Mouse (Mus musculus): ENCODE measurements at regions not wholly inside any gene's neighbourhood (a gene's known extent, or its start where the extent isn't known, plus 50 kb on each side); places are given as distances from the start of the nearest gene placed in this dataset.

- DNase-seq (ENCODE audit: low spot score in 2 of 2): no peak
Measured at GRCm38 (mm10) chr12:106186501-106186900, 176.5 kb downstream of the Vrk1 start.

DNA sequence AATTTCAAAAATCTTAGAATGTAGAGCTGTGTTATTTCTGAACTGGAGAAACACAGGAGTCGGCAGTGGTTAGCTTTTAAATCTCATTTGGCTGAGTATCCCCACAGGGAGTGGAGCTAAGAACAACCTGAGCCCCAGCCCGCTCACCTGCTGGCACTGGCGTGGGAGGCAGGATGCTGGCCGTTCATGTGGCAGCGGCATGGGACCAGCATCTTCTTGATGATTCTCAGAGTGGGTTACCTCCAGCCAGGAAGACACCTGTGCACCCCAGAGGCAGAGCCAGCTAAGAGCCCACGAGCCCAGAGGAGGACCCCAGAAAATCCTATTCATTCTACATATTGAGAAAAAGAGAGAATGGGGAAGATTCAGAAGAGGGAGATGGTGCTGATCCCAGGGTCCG, 181.7 kb downstream of the Vrk1 start:
- no peak for DNase-seq (ENCODE audit: low spot score in 2 of 2)

DNA sequence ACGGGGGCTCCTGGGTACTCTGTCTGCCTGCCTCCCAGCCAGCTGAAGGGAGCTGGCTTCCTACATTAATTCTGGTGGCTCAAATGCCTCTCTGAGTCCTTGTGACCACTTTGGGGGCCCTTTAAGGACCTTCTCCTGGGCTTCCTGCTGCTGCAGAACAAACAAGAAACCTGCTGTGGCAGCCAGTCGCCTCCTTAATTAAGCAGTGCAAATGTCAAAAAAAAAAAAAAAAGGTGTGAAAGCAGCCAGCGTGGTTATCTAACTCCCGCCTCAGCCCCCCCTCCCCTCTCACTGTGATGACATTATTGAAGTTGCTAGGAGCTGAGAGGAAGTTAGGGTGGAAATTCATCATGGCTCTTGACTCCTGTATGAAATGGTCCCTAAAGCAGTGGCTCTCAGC, 189.3 kb downstream of the Vrk1 start:
- no peak for DNase-seq (ENCODE audit: low spot score in 2 of 2)

DNA sequence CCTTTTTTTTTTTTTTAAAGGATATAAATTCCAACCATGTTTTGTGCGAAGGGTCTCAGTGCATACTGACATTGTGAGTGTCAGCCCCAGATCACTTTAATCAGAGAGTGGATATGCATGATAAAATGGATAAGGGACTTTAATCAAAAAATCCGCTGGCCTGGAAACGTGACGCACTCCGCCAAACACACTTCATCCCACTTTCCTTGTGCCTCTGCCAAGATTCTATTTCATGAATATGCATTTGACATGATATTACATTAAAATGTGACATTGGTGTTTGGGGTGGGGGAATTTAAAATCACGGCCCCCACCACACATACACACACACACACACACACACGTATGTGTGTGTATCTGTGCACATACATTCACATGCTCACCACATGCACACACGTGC, 193.5 kb downstream of the Vrk1 start:
- no peak for DNase-seq (ENCODE audit: low spot score in 2 of 2)

DNA sequence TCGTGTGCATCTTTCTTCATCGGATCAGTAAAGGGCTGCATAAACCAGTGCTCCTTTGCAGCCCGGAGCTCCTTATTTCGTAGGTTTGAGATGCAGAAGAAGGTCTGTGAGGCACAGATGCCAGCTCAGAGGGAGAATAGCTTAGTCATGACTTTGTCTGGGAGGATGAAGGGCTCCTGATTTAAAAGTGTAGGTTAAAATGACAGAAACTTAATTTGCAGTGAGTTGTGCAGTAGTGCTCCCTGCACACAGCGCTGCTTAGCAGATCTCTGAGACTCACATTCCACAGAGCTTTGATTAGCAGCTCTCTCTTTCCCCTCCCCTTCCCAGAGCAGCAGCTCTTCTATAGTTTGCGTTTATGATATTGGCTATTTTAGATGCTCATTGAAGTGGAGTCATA, 200.9 kb downstream of the Vrk1 start:
- no peak for DNase-seq (ENCODE audit: low spot score in 2 of 2)

- DNase-seq (ENCODE audit: low spot score in 2 of 2): no peak
Measured at GRCm38 (mm10) chr12:106211488-106211887, 201.5 kb downstream of the Vrk1 start.

GRCm38 (mm10) chr12:106212397-106212796, 202.4 kb downstream of the Vrk1 start:
- no peak for DNase-seq (ENCODE audit: low spot score in 2 of 2)

DNA sequence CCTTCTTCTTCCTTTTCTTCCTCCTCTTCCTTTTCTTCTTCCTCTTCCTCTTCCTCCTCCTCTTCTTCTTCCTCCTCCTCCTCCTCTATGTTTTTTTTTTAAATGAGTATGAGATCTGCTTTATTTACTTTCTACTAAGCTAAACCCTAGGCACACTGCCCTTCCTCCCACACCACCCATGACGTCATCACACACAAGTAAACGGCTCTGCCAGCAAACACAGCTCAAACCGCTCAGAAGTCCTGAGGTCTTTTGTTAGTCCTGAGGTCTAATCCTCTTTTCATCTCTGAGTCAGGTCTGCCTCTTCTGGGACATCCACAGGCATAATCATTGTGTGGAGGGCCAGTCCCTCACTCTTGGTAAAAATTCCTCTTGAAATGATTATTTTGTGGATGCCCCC, 210.0 kb downstream of the Vrk1 start:
- DNase-seq (ENCODE audit: low spot score in 2 of 2): no peak

GRCm38 (mm10) chr12:106226276-106226675, 216.2 kb downstream of the Vrk1 start:
- DNase-seq (ENCODE audit: low spot score in 2 of 2): no peak

DNA sequence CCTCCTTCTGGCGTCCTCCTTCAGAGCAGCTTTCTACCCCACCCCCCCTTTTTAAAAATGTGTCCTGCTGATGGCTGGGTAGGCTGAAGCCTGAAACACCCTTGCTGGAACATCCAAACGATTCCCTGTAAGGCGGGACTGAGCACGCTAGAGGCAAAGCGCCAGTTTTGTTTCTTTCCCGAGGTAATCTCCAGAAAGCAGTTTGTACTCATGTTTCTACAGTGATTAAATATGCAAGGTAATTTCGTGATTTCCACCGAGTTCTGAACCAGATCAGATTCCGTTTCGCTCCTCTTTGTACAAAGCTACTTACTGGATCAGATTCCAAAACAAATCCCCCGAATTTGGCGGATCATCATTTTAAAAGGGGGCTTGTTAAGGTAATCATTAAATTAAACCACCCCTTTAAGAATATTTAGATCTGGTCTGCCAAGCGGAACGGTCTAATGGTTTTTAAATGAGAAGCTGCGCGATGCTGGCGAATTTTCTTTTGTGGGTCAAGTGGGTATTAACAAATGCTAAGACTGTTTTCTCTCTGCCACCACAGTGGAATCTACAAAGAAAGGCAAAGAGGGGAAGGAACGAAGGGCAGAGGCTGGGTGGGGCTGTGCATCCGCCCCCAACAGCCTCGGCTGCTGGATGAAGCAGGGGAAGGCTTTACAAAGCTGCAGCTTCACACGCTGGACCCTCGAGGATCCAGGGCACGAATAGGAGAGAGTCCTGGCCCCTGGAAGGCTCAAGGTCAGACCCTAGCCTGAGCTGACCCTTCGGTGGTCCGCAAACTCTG, 216.9 kb downstream of the Vrk1 start:
- DNase-seq (ENCODE audit: low spot score in 2 of 2): no peak

DNA sequence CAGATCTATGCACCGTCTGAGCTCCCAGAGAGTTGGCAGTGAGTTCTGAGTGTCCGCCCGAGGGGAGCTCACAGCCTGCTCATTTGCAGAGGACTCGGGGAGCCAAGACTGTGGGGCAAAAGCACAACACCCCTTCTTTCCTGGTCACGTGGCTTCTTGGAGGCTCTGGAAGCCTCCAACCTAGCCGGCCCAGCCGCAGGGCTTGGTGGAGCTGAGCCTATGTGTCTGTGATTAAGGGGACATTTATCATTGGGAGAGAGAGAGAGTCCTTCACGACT, 217.5 kb downstream of the Vrk1 start:
- DNase-seq (ENCODE audit: low spot score in 2 of 2): no peak

GRCm38 (mm10) chr12:106245178-106245840, 235.3 kb downstream of the Vrk1 start:
- no peak for DNase-seq (ENCODE audit: low spot score in 2 of 2)

DNA sequence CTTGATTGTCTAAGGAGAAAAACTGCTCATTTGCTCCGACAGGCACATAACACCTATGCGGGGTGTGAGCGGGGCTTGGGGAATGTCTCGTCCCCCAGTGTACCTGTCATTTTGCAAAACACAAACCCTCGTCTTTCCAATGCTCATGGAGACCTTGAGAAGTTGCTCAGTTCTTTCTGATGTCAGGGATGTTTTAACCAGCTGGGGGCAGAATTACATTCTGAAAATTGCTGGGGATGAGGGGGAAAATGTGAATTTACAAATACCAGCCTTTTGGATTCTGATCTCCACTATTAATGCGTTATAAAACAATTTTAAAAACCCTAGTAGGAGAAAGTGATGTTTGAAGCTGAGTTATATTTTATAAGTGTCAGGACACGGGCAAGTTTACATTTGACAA, 263.6 kb downstream of the Vrk1 start:
- DNase-seq (ENCODE audit: low spot score in 2 of 2): no peak

DNA sequence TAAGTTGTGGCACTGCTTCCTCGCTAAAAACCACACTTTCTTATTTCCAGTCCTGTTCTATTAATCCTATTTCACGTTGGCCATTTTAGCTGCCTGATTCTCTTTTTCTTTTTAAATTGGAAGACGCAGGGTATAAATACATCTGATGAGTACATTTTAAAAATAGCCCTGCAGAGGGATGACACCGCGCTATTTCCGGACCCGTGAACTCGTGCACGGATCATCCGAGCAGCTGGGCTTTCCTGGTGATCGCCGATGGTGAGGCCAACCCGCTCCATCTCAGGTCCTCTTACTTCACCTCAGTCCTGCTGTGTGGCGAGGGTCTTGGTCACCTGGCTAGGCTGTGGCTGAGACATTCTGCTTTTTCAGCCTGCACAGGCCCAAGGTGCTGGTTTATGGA, 267.9 kb downstream of the Vrk1 start:
- peak in 1 of 2 experiments; percentile 41 for DNase-seq (ENCODE audit: low spot score in 2 of 2)

DNA sequence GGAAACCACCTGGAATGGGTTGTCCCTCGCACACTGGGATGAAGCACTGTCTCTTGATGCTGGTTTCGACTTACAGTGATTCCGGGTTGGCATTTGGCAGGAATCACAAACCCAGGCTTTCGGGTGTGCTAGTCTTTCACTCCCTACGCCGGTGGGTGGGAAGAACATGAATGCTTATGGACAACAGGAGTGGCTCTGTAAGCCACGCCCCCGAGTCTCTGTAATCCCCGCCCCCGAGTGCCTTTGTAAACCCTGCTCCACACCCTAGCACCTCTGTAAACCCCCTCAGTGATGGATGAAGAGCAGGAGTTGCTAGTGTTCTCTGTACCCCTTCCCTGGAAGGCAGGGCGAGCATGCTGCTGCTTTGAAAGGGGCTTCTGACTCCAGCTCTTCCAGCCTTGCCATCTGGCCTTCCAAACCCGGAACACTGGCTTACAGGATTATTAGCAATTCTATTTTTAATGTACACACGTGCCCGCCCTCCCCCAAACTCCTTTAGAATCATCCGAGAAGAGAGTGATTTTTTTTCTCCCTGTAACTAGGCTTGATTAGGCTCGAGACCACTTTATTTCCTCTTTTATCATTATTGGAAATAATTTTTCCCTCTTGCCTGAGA, 272.6 kb downstream of the Vrk1 start:
- DNase-seq (ENCODE audit: low spot score in 2 of 2): peak in 1 of 2 experiments; percentile 43

DNA sequence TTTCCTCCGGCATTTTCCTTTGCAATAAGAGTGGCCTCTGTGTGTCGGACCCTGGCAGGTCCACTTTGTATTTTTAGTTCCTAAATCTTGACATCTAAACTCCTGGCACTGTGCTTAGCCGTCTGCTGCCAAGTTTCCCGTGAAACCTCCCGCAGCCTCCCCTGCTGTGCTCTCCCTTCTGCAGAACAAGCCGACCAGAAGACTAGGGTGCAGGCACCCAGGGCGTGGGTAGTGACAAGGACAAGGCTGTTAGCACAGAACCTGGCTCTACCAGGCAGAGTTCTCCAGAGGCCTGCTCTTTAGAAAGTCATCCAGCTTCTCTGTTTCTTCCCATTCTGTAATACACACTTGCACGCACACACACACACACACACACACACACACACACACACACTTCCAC, 274.8 kb downstream of the Vrk1 start:
- DNase-seq (ENCODE audit: low spot score in 2 of 2): no peak

DNA sequence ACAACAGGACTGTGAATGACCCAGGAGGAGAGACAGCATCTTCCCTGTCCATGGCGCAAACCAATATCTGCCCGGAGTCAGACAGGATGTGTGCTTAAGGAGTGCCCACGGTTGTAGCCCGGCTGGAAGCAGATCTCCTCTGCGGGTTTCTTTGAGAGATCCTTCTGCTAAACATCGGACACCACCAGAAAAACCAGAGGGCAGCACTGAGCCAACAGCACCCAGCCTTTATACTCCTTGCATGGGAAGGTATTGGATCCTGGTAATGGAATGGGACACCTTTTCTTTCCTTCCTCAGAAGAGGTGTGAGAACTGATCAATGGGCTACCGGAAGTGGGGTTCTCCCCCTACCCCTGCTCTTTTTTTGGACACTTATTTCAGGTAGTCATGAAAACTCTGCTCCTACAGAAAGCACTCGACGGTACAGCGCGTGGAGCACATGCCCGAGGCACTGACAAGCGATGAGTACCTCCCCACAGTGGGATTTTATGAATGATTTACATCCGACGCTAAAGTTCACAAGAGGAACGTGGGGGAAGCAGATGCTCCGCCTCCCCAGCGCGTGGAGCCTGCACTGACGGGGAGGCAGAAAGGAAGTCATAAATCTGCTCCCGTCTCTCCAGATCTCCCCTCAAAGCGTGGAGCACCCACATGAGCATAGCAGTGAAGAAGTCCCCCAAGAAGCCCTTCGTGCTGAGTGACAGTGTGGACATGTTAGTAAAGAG, 278.9 kb downstream of the Vrk1 start:
- DNase-seq (ENCODE audit: low spot score in 2 of 2): no peak

GRCm38 (mm10) chr12:106291476-106292046, 281.5 kb downstream of the Vrk1 start:
- no peak for DNase-seq (ENCODE audit: low spot score in 2 of 2)

GRCm38 (mm10) chr12:106293117-106293516, 283.1 kb downstream of the Vrk1 start:
- no peak for DNase-seq (ENCODE audit: low spot score in 2 of 2)

- DNase-seq (ENCODE audit: low spot score in 2 of 2): no peak
Measured at GRCm38 (mm10) chr12:106295596-106295995, 285.6 kb downstream of the Vrk1 start.

DNA sequence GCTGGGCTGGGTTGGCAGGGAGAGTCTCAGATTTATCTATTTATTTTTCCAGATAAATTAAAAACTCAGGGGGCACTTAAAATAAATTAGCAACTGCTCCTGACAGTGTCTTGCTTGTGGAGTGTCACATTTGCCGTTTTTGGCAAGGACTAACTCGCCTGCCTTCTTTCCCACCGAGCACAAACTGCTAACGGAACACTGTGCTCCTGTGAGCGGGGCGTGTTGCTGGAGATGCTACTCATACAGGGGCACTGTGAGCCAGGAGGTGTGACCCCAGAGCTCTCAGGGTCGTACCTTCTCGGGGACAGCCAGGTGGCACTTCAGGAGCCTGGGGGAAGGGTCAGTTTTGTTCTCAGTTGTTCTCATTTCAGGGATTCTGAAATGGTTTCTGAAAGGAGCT, 292.6 kb downstream of the Vrk1 start:
- DNase-seq (ENCODE audit: low spot score in 2 of 2): peak in 1 of 2 experiments; percentile 51

GRCm38 (mm10) chr12:106308291-106308955, 298.4 kb downstream of the Vrk1 start:
- DNase-seq (ENCODE audit: low spot score in 2 of 2): no peak
